Mouse (Mus musculus) megakaryocyte-erythroid progenitor cell, adult 5-6 weeks (primary cell): ENCODE measurements around the gene Lyg1. TPM values are rescaled to one million over a fixed set of nuclear protein-coding genes. Genes with fewer than 3 reads are reported as not detected.
"Not testable (repeated sequence)": the region's sequence is repeated elsewhere in the genome, so short reads cannot be mapped to it uniquely, and the experiment has no call there.

ENCODE experiments used
- ATAC-seq: replicated peaks from 2 replicates; pipeline ENCODE4 v1.8.0; 2016; ENCODE audit warnings: mild to moderate bottlenecking, inconsistent platforms; ENCODE audit not compliant: severe bottlenecking, poor library complexity, low FRiP score, low TSS enrichment
- total RNA-seq, 2 experiments: library from RNA; stranded (forward) in 1 of 2; stranded (reverse) in 1 of 2; fragments of 200-1000, 215-1000 nt in 1 of 2; fragments of >200 nt in 1 of 2; fragmentation: Nextera tagmentation in 1 of 2; gene quantifications; 2 replicates each; pipeline ENCODE4 v1.2.3; 2014 to 2017

Gene Lyg1
- total RNA-seq (2014; fragmentation: Nextera tagmentation) (not detected in 2 replicates), total RNA-seq (2017) (not detected in 2 replicates)

GRCm38 (mm10) chr1:37957659-37958058, at the start of gene Lyg1:
TSS of gene Lyg1 (minus strand) at chr1:37957759.
- ATAC-seq = no peak

GRCm38 (mm10) chr1:38006741-38007140, 49.2 kb upstream of the Lyg1 start:
- no peak for ATAC-seq

GRCm38 (mm10) chr1:38003046-38003445, 45.5 kb upstream of the Lyg1 start:
- ATAC-seq = no peak

- 0 out of 2 replicates have a peak, but pooled peaks have one; percentile 8 for ATAC-seq
Observed at GRCm38 (mm10) chr1:38001956-38002355, 44.4 kb upstream of the Lyg1 start.

GRCm38 (mm10) chr1:38000844-38001243, 43.3 kb upstream of the Lyg1 start:
- no peak for ATAC-seq

- ATAC-seq = 0 out of 2 replicates have a peak, but pooled peaks have one; percentile 15
Observed at GRCm38 (mm10) chr1:37999552-37999951, 42.0 kb upstream of the Lyg1 start.

- ATAC-seq = no peak
Observed at GRCm38 (mm10) chr1:37998371-37999199, 41.0 kb upstream of the Lyg1 start.

GRCm38 (mm10) chr1:37997867-37998266, 40.3 kb upstream of the Lyg1 start, which contains the start of the genes Txndc9 and Eif5b:
TSS of gene Txndc9 (minus strand) at chr1:37997893.
TSS of gene Eif5b (plus strand) at chr1:37998010.
- ATAC-seq = peak; percentile 75

GRCm38 (mm10) chr1:37996877-37997484, 39.4 kb upstream of the Lyg1 start:
- ATAC-seq = peak; percentile 92

- ATAC-seq = no peak
Observed at GRCm38 (mm10) chr1:37996226-37996625, 38.7 kb upstream of the Lyg1 start.

- ATAC-seq = no peak
Observed at GRCm38 (mm10) chr1:37987856-37988255, 30.3 kb upstream of the Lyg1 start.

- ATAC-seq = peak; percentile 26; the same call in 1 of the 2 replicates
Observed at GRCm38 (mm10) chr1:37985764-37986323, 28.3 kb upstream of the Lyg1 start.

- no peak for ATAC-seq
Observed at GRCm38 (mm10) chr1:37984326-37984725, 26.8 kb upstream of the Lyg1 start.

GRCm38 (mm10) chr1:37977303-37977702, 19.7 kb upstream of the Lyg1 start:
- ATAC-seq = no peak

- not testable (repeated sequence) for ATAC-seq
Observed at GRCm38 (mm10) chr1:37976666-37977065, 19.1 kb upstream of the Lyg1 start.

GRCm38 (mm10) chr1:37971520-37971919, 14.0 kb upstream of the Lyg1 start:
- ATAC-seq = no peak

- ATAC-seq = no peak
Observed at GRCm38 (mm10) chr1:37968746-37969145, 11.2 kb upstream of the Lyg1 start.

- no peak for ATAC-seq
Observed at GRCm38 (mm10) chr1:37965571-37965970, 8.0 kb upstream of the Lyg1 start.

- ATAC-seq = no peak
Observed at GRCm38 (mm10) chr1:37959486-37959885, 1.9 kb upstream of the Lyg1 start.

- ATAC-seq = no peak
Observed at GRCm38 (mm10) chr1:37958516-37958915, 957 bp upstream of the Lyg1 start.
